Mouse (Mus musculus): ENCODE results near the gene Map6d1.

Map6d1 gene

DNA sequence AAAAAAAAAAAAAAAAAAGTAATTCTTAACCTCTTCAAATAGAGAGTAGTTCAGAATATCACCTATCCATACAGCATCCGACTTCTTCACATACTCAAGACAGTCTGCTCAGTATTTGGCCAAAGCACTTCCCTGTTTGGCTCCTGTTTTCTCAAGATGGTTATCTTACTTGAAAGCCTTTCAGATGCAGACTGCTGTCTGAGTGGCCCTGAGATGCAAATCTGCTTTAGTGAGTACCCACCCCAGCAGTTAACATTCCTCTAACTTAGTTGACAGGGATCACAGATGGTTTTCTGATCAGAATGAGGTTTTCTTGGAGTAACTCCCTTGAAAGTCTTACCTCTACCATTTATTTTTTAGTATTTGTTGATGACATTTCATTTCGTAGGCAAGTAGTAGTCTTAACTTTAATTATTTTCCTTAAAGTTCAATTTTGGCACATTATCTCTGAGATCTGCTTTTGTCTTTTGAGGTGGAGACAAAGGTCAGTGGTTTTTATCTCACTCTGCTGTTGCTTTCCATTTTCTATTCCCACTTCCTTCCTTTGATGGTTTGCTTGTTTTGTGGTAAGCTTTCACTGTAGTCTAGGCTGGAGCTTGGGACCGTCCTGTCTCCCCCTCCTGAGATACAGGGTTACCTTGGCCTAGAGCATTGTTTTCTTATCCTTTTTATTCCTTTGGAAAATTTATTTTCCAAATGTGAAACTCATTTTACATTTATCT, 49.8 kb downstream of the Map6d1 start:
- DNase-seq (ENCODE audit: low spot score in 2 of 2), result no peak

DNA sequence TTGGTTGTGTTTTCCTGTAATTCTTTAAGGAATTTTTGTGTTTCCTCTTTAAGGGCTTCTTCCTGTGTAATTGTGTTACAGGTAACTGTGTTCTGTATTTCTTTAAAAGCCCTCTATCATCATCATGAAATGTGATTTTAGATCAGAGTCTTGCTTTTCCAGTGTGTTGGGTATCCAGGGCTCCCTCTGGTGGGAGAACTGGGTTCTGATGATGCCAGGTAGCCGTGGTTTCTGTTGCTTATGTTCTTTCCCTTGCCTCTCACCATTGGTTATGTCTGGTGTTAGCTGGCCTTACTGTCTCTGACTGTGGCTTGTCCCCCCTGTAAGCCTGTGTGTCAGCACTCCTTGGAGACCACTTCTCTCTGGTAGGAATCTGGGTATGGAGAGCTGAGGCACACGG, 55.8 kb downstream of the Map6d1 start:
- DNase-seq (ENCODE audit: low spot score in 2 of 2), result no peak

Data from frontal cortex, postnatal 25 days (tissue).